Mouse (Mus musculus) granulocyte monocyte progenitor cell, adult 5-6 weeks (primary cell): ENCODE results near the gene Plxna2. TPM values are rescaled to one million over a fixed set of nuclear protein-coding genes. Genes with fewer than 3 reads are reported as not detected.

Source experiments
- ATAC-seq: replicated peaks from 2 replicates; pipeline ENCODE4 v1.8.0; 2016; ENCODE audit warnings: mild to moderate bottlenecking, moderate TSS enrichment, inconsistent platforms; ENCODE audit not compliant: poor library complexity, severe bottlenecking
- total RNA-seq, 2 experiments: library from RNA; stranded (forward) in 1 of 2; stranded (reverse) in 1 of 2; fragments of 200-712, 200-1000 nt in 1 of 2; fragments of >200 nt in 1 of 2; fragmentation: Nextera tagmentation in 1 of 2; gene quantifications; 2 replicates each; pipeline ENCODE4 v1.2.3; 2014 to 2017

Plxna2 gene
- 0.49 TPM in 1 of 2 replicates, not detected in the other for total RNA-seq (2014; fragmentation: Nextera tagmentation)
- 0.13 and 0.31 TPM in 2 replicates for total RNA-seq (2017)

DNA sequence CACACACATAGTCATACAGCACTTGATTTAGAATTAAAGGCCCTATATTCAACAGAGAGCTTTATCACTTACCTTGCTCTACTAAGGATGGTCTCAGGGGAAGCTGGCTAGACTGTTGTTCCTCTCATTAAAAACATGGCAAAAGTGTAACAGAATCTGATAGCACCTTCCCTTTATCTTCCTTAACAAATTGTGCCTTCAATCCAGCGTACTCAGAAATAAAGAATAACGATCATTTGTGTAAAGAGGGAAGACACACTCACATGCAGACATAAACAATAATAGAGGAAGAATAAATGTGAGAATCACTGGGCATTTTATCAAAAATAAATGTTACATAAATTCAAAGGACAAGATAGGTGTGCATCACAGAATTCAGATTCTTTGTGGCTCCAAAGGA is at the start of gene Plxna2:
TSS of gene Plxna2 (plus strand) at position 301 of the 400 bp plus-strand sequence.
- no peak for ATAC-seq

DNA sequence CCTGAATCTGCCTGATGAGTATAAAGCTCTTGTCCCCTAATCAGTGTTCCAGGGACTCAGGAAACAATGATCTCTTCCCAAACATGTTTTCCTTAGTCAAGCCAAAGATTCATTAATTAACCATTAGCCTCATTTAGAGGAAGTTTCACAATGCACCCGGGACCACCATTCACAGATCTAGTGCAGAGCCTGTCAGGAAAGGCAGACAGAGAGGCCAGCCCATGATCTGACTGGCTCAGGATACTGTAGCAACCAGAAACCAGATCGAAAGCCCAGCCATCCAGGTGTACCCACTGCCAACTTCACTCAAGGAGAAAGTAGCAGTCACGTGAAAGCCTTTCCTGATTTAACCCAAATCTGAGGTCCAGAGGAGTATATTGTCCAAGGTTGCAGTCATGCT is 44.1 kb upstream of the Plxna2 start:
- no peak for ATAC-seq

DNA sequence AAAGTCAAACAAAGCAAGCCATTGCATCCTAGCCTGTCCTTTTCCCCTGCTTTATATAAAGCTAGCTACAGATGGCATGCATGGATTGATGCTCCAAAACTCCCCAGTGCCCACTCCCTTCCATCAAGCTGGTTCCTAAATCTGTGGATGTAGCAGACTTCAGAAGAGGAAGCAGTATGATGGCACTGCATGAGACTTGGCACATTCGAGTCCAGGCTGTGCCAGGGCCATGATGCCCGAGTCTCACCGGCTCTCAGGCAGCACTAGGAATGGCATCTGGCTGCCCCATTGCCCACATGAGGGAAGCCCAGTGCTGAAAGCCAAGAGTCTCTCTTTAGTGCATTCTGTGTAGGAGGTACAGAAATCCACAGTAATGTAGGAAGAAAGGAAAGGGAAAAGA is 39.7 kb upstream of the Plxna2 start:
- no peak for ATAC-seq

DNA sequence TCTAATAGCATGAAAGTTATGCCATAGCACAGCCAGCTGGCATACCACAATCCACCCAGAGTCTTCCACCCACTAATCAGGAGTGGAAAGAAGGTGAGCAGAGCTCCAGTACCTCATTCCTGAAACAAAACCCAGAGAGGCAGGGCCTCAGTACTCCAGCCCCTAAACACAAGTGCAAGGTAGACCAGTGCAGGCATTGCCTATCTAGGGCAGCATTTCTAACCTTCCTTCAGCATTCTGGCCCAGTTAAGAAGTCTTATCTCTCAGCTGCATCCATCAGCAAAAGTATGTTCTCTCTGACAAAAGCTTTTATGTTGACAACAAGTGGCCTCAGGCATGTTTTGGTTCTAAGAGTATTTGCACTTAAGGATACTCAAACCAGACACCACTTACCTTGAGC is 37.5 kb upstream of the Plxna2 start:
- no peak for ATAC-seq

DNA sequence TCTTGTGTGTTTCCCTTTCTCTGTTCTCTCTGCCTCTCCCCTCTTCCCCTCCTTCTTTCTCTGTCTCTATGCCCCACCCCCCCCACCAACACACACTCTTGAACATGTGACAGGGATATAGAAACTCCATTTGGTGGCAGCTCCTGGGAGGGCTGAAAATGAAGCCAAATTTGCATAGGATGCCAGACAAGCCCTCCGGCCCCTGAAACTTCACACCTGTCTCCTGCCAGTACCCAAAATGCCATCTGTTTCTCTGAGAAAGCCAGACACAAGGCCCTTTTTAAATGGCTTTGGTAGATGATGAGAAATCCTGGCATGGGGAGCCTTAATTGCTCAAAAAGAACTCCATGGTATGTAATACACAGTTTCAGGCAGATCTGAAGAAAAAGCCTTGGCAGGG is 31.3 kb upstream of the Plxna2 start:
- ATAC-seq: no peak

DNA sequence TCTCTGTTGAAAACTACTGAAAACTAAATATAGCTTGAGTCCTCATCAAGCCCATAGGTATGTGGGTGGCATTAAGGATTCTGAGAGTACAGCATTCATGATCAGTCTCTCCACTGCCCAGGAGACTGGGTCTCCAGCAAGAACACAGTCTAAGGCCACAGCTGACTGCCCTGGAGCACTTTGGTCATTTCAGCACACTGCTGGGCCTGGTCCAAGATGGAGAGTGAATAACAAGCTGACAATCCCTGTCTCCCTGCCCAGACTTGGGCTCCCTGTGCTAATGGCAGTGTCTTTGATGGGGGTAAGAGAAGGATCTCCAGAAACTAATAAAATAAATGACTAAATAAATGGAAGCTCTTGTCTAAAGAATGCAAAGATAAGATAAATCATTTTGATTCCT is 30.5 kb upstream of the Plxna2 start:
- no peak for ATAC-seq

DNA sequence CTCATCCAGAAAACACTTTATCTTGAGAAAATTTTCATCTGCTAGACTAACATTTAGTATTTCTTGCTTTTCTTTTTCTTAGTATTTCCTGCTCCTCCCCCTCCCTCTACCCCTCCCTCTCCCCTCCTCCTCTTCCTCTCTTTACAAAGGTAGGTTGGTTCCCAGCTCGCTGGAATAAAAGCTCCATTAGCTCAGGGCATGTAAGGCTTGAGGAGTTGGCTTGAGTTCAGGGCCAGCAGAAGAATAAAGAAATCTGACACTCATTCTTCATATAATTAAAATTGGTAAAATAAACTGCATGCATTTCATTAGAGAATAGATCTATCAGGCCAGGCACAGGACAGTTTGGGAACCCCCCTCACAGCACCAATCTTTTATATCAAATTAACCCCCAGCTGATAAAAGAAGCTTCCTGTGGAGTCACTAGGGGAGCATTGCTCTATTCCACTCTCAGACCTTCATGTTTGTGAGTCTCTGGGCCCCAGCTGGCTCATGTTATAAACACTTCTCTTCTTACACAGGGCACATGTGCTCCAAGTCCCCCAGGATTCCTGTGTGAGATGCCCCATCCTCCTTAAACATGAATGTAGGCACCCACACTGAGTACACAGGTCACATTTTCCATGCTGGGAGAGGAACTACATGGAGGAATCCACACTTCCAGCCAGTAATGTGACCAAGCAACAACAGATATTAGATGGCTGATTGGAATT is 29.9 kb upstream of the Plxna2 start:
- no peak for ATAC-seq

DNA sequence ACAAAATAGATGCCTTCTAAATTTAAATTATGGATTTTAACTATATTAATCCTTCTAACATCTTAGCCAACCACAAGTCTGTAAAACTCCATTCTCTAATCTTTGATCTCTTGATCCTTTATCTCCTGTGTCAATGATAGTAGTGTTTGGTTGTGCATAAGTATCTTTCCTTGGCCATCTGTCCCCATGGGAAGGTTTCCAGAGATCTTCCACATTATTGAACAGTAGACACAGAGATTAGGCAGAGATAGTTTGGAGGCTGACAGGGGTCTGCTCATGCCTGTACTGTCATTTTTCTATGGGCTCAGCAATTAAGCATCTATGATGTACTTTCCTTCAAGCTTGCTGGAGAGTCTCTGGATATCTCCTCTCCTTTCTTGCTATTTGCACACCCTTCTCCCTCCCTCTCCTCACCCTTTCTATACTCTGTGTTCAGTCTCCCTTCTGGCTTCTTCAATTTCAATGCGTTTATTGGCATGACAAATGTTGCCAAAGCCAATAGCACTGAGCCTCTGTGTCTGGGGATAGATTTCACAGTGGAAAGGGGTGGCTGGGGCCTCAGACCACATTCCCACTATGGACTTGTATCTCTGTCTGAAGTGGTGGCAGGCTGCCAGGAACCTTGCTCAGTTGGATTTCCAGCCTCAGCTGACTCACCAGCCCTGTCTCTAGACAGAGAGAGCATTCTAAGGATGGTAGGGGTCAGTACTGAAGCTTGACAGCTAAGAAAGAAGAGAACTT is 29.1 kb upstream of the Plxna2 start:
- ATAC-seq: no peak

DNA sequence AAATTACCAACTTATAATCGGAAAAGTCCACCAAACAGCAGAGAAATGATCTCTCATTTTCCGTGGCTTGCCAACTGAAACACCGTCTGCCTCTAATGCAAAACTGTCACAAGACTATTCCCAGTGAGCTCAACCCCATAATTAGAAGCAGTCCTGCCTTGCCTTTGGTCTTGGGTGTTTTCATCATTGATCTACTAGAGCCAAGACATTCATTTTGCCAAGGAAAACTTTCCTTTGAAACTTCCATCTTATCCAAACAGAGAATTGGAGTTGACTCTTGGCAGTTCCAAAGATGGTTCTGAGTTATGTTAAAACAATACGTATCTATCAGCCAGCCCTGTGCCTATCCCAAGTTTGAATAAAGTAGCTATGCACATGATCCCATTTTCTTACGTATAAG is 24.9 kb upstream of the Plxna2 start:
- ATAC-seq: no peak

DNA sequence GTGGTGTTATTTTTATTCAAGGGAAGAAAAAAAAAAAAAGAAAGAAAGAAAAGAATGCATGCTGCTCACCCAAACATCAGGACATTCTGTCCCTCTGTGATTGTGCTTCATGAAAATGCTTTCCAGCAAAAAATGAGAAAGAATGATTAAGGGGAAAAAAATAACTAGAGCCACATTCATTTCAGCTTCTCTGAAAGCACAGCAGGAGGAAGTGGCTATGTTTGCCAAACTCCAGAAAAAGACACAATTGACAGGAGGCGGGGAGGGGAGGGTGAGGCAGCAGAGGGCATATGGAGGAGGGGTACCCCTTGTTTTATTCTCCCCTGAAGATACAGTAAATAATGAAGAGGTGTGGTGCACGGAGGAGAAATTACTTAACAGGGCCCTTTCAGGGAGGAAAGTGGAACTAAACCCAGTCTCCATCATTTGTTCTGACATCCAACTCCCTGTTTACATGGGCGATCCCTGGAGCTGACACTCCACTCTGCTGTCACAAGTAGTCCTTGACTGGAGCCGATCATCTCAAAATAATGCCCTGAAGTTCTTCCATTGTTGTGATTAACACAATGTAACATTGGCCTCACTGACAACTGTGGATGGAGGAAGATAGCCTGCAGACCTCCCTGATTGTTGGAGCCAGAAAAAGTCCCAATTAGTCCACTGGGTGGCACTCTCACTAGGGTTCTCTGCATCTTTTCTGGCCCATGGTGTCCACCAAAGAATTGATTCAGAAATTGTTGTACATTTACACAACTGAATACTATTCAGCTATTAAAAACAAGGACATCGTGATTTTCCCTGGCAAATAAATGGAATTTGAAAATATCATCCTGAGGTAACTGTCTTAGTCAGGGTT is 10.4 kb upstream of the Plxna2 start:
- no peak for ATAC-seq

DNA sequence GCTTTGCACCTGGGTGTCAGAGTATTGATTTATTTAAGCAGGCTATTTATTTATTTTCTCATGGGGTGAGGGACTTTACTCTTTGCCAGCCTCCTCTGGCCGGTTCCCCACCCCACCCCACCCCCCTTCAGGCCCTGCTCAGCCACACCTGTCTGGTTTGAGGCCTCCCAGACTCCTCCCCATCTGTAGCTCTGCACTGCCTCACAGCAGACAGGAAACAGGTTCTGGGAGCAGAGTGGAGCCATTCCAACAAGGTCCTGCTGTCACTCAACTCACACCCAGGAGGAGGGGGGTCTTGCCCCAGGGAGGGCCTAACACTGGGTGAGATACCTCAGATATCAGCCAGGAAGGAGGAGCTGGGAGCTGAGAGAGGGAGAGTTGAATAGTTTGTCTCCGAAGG is 7.5 kb upstream of the Plxna2 start:
- ATAC-seq: no peak

DNA sequence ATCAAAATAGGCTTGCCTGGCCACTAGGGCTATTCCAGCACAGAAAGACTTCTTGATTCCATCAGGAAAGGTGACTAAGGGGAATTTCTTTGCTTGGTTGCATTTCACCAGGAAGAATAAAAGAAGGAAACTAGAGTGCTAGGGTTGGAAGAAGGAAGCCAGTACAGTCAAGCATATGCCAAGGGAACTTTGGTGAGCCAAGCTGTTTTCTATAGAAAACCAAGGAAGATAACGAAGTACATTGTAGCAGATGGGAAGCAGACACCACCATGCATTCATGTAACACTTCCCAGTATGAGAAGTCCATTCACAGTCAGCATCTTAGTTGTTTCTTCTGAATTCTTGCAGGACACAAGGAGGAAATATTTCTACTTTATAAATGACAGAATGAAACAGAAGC is 5.4 kb upstream of the Plxna2 start:
- no peak for ATAC-seq

DNA sequence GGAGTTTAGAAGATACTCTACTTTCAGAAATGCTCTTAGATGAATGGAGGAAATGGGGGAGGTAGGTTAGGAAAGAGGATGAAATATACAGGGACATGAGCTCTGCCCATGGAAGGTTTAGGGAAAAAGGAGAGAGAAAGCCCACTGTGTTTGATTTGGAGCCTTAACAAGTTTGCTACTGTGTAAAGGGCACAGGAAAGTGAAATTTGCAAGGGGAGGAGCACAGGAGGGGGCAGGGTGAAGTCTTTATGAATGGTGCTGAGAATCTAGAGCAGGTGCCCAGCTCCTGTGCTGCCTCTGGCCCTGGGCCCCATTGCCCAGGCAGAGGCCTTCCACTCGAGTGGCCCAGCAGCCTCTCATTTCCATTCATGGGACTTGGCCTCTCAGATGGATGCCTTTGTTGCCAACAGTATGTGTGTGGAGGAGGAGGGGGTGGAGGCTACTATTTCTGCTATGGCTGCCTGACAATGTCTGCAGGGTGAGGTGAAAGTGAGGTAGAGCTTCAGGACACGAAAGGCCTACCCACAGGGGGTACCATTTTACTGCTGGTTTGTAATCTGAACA is 4.7 kb upstream of the Plxna2 start:
- ATAC-seq: no peak

DNA sequence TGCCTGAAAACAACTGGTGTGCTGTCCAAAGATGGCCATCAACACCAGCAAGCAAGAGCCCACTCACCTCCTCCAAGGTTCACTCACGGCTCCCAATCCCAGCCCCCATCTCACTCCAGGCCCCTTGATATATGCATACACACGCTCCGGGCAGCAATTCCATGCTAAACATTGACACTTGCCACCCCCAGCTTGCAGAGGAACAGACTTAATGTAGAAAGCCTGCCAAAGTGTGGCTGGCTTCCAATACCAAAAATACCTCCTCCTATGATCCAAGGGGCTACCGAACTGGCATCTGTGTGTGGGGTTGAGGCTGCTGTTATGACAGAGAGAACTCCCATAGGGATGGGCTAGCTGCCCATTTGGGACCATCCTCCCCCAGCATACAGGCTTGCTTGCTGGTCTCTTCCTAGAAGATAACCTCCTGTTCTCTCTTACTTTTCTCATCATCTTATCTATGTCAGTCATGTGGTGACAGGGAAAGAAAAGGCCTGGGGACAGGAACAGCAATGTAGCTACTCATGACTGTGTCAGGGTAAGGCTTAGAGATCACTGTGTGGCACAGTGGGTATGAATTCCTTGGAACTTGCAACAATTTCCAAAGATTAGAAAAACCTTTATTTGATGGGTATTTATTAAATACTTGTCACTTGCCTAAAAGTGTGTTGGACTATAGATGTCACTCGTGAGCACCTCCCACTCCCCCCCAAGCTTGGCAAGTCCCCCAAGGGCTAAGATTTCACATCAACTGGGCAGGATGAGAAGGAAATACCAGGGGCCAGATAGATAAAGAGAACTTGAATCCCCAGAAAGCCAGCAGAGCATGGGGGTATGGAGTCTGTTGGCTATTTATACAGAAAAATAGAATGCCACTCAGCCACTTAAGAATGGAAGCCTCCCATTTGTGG is 3.8 kb upstream of the Plxna2 start:
- ATAC-seq: no peak

DNA sequence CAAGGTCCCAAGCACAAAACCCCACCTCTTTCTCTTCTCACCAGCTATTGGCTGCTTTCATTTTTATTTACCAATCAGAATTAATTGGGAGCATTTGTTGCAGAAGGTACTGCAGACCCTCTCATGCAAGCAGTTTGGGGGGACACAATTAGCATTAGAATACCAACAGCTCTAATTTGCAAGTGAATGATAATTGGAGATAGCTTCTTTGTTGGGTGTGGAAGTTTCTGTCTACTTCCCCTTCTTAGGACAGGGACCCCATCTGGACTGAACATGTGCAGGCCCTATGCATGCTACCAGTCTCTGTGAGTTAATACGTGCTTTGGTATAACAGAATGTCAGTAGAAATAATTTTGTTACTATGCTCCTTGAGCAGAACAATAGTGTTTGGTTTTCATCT is 1.9 kb upstream of the Plxna2 start:
- ATAC-seq: no peak

DNA sequence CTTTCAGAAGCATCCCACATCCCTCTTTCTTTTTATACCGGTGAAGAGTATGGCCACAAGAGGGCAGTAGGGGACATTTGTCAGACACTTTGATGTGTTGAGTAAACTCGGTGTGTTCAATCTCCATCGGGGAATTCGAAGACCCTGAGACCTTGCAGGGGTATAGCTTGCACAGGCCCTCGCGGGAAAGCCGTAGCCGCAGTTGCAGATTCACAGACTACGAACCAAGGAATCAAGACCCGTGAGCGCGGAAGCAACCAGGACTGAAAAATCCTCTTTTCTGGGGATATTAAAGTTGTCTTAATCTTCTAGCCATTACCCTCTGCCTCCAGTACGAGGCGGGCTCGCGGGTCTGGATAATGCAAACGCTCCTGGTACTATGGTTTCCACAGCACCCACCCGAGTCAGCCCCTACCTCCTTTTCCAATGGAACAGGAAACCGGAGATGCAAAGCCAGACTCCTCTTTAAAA is 858 bp downstream of the Plxna2 start:
- ATAC-seq: peak; percentile 36; the same call in 1 of the 2 replicates

DNA sequence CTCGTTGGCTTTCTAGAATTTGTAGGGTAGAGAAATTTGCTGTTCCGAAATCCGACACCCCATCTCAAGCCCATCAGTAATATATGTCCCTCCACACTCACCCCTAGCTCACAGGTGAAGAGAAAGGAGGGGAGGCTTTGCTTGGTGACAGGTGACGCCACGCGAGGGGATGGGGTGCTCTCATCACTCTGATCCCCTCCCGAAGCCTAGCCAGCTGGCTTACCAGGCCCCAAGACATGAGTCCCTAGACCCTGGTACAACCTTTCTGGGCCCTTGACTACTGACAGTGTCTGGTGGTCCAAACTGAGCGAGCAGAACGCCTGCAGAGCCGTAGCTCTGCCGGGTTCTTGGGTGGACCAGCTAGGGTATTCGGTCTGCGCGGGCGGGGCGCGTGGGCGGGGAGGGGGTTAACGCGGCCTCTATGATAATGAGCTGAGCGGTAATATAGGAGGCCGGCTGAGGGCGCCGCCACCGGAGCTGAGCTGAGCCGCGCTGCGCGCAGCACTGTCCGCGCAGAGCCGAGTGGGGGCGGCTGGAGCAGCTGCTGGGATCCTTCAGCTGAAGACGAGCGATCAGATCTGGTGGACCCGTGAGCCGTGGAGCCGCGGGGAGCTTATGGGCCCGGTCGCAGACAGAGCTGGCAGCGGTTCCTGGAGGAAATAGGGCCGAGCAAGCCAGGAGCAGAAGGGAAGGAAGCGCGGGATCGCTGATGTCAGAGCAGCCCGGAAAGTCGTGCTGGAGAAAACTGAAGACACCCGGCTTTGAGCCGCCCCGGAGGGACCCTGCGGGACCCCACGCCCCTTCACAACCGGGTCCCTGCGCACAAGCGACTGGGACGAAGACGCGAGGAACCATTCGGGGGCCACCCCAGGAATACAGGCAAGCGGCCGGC is 1.6 kb downstream of the Plxna2 start:
- peak; percentile 71 for ATAC-seq

DNA sequence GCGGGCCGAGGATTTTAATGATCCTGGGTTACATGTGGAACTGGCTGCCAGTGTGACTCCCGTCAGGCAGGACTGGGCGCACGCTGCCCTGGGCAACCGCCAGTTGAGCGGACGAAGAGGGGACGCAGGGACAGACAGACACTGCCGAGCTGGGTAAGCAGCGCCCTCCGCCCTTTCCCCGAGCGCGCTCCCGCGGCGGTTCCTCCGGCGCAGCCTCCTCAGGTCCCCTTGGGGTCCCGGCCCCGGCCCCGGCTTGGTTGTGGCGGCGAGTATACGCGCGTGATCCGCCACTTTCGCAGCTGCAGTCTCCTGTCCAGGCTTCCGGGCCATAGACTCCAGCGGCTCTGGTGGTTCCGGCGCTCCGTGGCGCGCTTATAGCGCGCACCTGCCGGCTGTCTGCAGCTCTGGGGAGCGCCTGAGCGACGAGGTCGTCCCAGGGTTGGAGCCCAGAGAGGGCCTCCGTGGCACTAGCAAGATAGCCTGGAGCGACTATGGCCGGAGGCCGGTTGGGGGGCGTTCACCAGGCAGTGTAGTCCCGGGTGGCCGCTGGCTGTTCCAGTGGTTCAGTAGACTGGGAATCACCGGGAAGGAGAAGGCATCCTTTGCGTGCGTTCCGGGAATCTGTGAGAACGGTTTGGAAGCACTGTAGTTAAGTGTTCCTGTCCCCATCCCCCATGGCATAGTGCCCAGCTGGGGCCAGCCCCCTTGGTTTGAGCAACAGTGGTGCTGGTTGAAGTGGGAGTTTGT is 2.4 kb downstream of the Plxna2 start:
- peak; percentile 42 for ATAC-seq
